Mouse (Mus musculus): ENCODE measurements at regions not wholly inside any gene's neighbourhood (a gene's known extent, or its start where the extent isn't known, plus 50 kb on each side); places are given as distances from the start of the nearest gene placed in this dataset.

DNA sequence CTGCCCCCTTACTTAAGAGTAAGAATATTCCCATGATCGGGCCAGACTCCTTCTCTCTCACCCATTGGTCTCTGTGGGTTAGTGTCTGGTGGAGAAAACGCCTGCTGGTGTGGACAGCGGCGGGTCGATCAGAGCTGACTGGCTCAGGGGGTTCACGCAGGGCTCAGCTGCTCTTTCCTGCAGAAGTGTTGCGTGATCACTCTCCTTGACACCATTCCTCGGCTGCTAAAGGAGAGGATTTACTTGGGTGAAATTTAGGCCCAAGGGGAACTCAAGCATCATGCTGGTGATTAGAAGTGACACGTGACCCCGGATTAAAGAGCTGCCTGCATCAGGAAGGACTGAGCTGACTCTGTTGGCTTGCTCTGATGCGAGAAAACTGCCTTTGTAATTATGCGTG lies 240.9 kb downstream of the Gm826 start:
- no peaks in the 10 kb centered on the region for H3K36me3 ChIP-seq (ENCODE audit: control insufficient read depth, insufficient read depth, low read length)
- no peaks in the 10 kb centered on the region for H3K79me2 ChIP-seq (replicated peaks; ENCODE audit: control insufficient read depth, insufficient read depth, low read length)
- 34% methylated on average over 12 of the region's 12 CpGs for WGBS
- no peaks in the 10 kb centered on the region for H3K4me1 ChIP-seq (ENCODE audit: control insufficient read depth, insufficient read depth, low read length)
- intact Hi-C loops (cut with DNase I), result no loop called here
- no peak overlapping the region for H3K9ac ChIP-seq (ENCODE audit: low read depth, low read length)
- TF ChIP-seq EP300 (IDR thresholded peaks at IDR 0.05; ENCODE audit: insufficient read depth, low read depth, low read length), result no peak
- TF ChIP-seq POLR2A (IDR thresholded peaks at IDR 0.05; ENCODE audit: insufficient read depth, low read depth, low read length), result no peak
- TF ChIP-seq CTCF (IDR thresholded peaks at IDR 0.05), result no peak
- H3K27ac ChIP-seq, result no peak overlapping the region
- no peak for DNase-seq
- H3K27me3 ChIP-seq (ENCODE audit: control insufficient read depth, insufficient read depth, low read length), result no peaks in the 10 kb centered on the region
- no peak overlapping the region for H3K4me3 ChIP-seq

- Histone ChIP-seq H3K9ac (ENCODE audit: low read depth, low read length) (no peak overlapping the region), H3K4me3 (no peak overlapping the region), H3K4me1 (ENCODE audit: control insufficient read depth, insufficient read depth, low read length) (no peaks in the 10 kb centered on the region), H3K27me3 (ENCODE audit: control insufficient read depth, insufficient read depth, low read length) (no peaks in the 10 kb centered on the region), H3K79me2 (replicated peaks; ENCODE audit: control insufficient read depth, insufficient read depth, low read length) (no peaks in the 10 kb centered on the region), H3K27ac (no peak overlapping the region), H3K36me3 (ENCODE audit: control insufficient read depth, insufficient read depth, low read length) (no peaks in the 10 kb centered on the region)
- 55% methylated on average over 4 of the region's 4 CpGs for WGBS
- DNase-seq, result no peak
- intact Hi-C loops (cut with DNase I), result no loop called here
- TF ChIP-seq CTCF (IDR thresholded peaks at IDR 0.05) (no peak), POLR2A (IDR thresholded peaks at IDR 0.05; ENCODE audit: insufficient read depth, low read depth, low read length) (no peak), EP300 (IDR thresholded peaks at IDR 0.05; ENCODE audit: insufficient read depth, low read depth, low read length) (no peak)
Observed at GRCm38 (mm10) chr2:160085999-160086398, 248.0 kb downstream of the Gm826 start.

GRCm38 (mm10) chr2:160083674-160084073 lies 250.3 kb downstream of the Gm826 start:
- H3K36me3 ChIP-seq (ENCODE audit: control insufficient read depth, insufficient read depth, low read length), result no peaks in the 10 kb centered on the region
- no peak overlapping the region for H3K9ac ChIP-seq (ENCODE audit: low read depth, low read length)
- TF ChIP-seq POLR2A (IDR thresholded peaks at IDR 0.05; ENCODE audit: insufficient read depth, low read depth, low read length) (no peak), CTCF (IDR thresholded peaks at IDR 0.05) (no peak)
- H3K4me1 ChIP-seq (ENCODE audit: control insufficient read depth, insufficient read depth, low read length), result no peaks in the 10 kb centered on the region
- WGBS, result 75% methylated on average over 4 of the region's 4 CpGs
- no peaks in the 10 kb centered on the region for H3K79me2 ChIP-seq (replicated peaks; ENCODE audit: control insufficient read depth, insufficient read depth, low read length)
- no peaks in the 10 kb centered on the region for H3K27me3 ChIP-seq (ENCODE audit: control insufficient read depth, insufficient read depth, low read length)
- intact Hi-C loops (cut with DNase I), result no loop called here
- no peak for DNase-seq
- H3K27ac ChIP-seq, result no peak overlapping the region
- no peak overlapping the region for H3K4me3 ChIP-seq

DNA sequence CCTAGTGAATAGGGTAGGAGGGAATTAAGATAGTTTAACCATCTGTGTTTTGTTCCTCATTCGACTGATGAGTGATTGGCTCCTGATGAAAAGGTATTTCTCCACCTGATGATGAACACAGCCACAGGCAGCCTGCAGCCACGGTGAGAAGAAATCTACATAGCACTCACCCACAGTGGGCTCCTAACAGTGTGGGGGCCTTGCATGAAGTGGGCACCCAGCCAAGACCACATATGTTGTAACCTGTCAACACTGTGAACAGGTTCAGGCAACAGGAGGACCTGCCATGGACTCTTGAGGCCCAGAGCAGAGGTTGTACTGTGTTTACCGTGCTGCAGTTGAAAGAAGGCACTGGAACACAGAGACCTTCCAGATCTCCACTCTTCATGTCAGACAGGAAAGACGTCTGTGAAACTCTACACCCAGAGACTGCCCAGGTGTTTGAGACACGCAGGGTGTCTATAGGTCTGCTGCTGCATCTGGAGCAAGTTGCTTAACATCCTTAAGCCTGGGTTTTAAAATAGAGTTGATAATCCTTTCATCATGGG lies 251.8 kb downstream of the Gm826 start:
- Histone ChIP-seq H3K4me1 (ENCODE audit: control insufficient read depth, insufficient read depth, low read length) (no peaks in the 10 kb centered on the region), H3K9ac (ENCODE audit: low read depth, low read length) (no peak overlapping the region), H3K79me2 (replicated peaks; ENCODE audit: control insufficient read depth, insufficient read depth, low read length) (no peaks in the 10 kb centered on the region), H3K4me3 (no peak overlapping the region), H3K27me3 (ENCODE audit: control insufficient read depth, insufficient read depth, low read length) (no peaks in the 10 kb centered on the region), H3K27ac (no peak overlapping the region), H3K36me3 (ENCODE audit: control insufficient read depth, insufficient read depth, low read length) (no peaks in the 10 kb centered on the region)
- intact Hi-C loops (cut with DNase I), result no loop called here
- WGBS, result 67% methylated on average over 5 of the region's 5 CpGs
- DNase-seq, result no peak
- no peak for TF ChIP-seq EP300 (IDR thresholded peaks at IDR 0.05; ENCODE audit: insufficient read depth, low read depth, low read length)

- TF ChIP-seq CTCF (IDR thresholded peaks at IDR 0.05) (no peak), EP300 (IDR thresholded peaks at IDR 0.05; ENCODE audit: insufficient read depth, low read depth, low read length) (no peak), POLR2A (IDR thresholded peaks at IDR 0.05; ENCODE audit: insufficient read depth, low read depth, low read length) (no peak)
- intact Hi-C loops (cut with DNase I), result no loop called here
Observed at GRCm38 (mm10) chr2:160075694-160076093, 258.3 kb downstream of the Gm826 start.

DNA sequence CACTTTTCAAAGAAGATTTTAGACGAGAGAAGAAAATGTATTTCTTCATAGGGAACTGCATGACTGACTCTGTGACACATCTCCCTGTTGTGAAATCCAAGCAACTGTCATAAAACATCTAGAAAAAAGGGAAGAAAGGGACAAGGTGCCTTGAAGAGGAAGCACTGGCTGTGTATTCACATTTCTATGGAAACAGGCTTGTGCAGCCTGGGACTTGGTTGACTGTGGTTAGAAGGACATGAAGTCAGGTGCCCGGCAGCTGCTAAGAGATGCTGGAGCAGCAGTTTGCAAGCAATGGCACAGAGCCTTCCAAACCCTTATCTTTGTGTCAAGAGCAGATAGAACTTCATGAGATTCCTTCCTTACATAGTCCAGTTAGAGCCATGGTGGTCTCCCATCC lies 263.5 kb downstream of the Gm826 start:
- DNase-seq, result peak in 1 of 2 experiments; percentile 42
- TF ChIP-seq EP300 (IDR thresholded peaks at IDR 0.05; ENCODE audit: insufficient read depth, low read depth, low read length) (no peak), POLR2A (IDR thresholded peaks at IDR 0.05; ENCODE audit: insufficient read depth, low read depth, low read length) (no peak), CTCF (IDR thresholded peaks at IDR 0.05) (no peak)
- Histone ChIP-seq H3K27me3 (ENCODE audit: control insufficient read depth, insufficient read depth, low read length) (no peaks in the 10 kb centered on the region), H3K27ac (no peak overlapping the region), H3K79me2 (replicated peaks; ENCODE audit: control insufficient read depth, insufficient read depth, low read length) (no peaks in the 10 kb centered on the region), H3K9ac (ENCODE audit: low read depth, low read length) (no peak overlapping the region), H3K36me3 (ENCODE audit: control insufficient read depth, insufficient read depth, low read length) (peaks cover 3% of the 10 kb centered on the region), H3K4me3 (no peak overlapping the region), H3K4me1 (ENCODE audit: control insufficient read depth, insufficient read depth, low read length) (peaks cover 4% of the 10 kb centered on the region)
- 83% methylated on average over 2 of the region's 2 CpGs for WGBS
- intact Hi-C loops (cut with DNase I), result no loop called here

More at GRCm38 (mm10) chr2:160075694-160076093, 258.3 kb downstream of the Gm826 start:
- 67% methylated on average over 3 of the region's 3 CpGs for WGBS
- Histone ChIP-seq H3K4me3 (no peak overlapping the region), H3K79me2 (replicated peaks; ENCODE audit: control insufficient read depth, insufficient read depth, low read length) (no peaks in the 10 kb centered on the region), H3K36me3 (ENCODE audit: control insufficient read depth, insufficient read depth, low read length) (no peaks in the 10 kb centered on the region), H3K27ac (no peak overlapping the region), H3K27me3 (ENCODE audit: control insufficient read depth, insufficient read depth, low read length) (no peaks in the 10 kb centered on the region), H3K9ac (ENCODE audit: low read depth, low read length) (no peak overlapping the region), H3K4me1 (ENCODE audit: control insufficient read depth, insufficient read depth, low read length) (no peaks in the 10 kb centered on the region; the same call in none of the 2 replicates)
- no peak for DNase-seq

Measured in heart, adult 2 months (tissue).